Mouse (Mus musculus): Measurements from ENCODE around the gene Dll4. TPM values are rescaled to one million over a fixed set of nuclear protein-coding genes. Genes with fewer than 3 reads are reported as not detected.

The Dll4 gene
- total and polyA plus RNA-seq, 3 experiments, result 0.18 TPM; not detected in 2

GRCm38 (mm10) chr2:119364969-119365368, 39.4 kb downstream of the Dll4 start:
- no peak overlapping the region for H3K9ac ChIP-seq (ENCODE audit: control insufficient read depth, low read depth, low read length, poor library complexity, severe bottlenecking)
- H3K9me3 ChIP-seq (replicated peaks; ENCODE audit: insufficient read depth, low read length), result no peaks in the 10 kb centered on the region
- H3K79me2 ChIP-seq (ENCODE audit: control insufficient read depth, insufficient read depth, low read length, poor library complexity), result no peaks in the 10 kb centered on the region
- peaks cover 3 to 9% of the 10 kb centered on the region in 2 experiments; a peak in 3 of 4 replicates for H3K4me1 ChIP-seq (ENCODE audit: control insufficient read depth in 1 of 2, insufficient read depth in 2 of 2, low read length in 2 of 2)
- no peak overlapping the region for H3K4me3 ChIP-seq (ENCODE audit: control insufficient read depth in 1 of 2, insufficient read depth in 1 of 2, low read depth in 2 of 2, low read length in 2 of 2)
- H3K27ac ChIP-seq (ENCODE audit: control insufficient read depth, low read depth, low read length), result no peak overlapping the region
- no peaks in the 10 kb centered on the region for H3K27me3 ChIP-seq (ENCODE audit: control insufficient read depth in 1 of 2, insufficient read depth in 2 of 2, low read length in 2 of 2)
- DNase-seq (ENCODE audit: low read depth, low spot score), result no peak
- TF ChIP-seq POLR2AphosphoS5 (IDR thresholded peaks at IDR 0.05; ENCODE audit: borderline replicate concordance, low read depth, low read length) (no peak), RCOR1 (IDR thresholded peaks at IDR 0.05; ENCODE audit: low read depth, low read length) (no peak), E2F4 (IDR thresholded peaks at IDR 0.05; ENCODE audit: borderline replicate concordance, low read depth, low read length) (no peak)
- peaks cover 0 to 5% of the 10 kb centered on the region in 2 experiments; a peak in 3 of 4 replicates for H3K36me3 ChIP-seq (ENCODE audit: control insufficient read depth in 1 of 2, insufficient read depth in 2 of 2, low read length in 2 of 2)

DNA sequence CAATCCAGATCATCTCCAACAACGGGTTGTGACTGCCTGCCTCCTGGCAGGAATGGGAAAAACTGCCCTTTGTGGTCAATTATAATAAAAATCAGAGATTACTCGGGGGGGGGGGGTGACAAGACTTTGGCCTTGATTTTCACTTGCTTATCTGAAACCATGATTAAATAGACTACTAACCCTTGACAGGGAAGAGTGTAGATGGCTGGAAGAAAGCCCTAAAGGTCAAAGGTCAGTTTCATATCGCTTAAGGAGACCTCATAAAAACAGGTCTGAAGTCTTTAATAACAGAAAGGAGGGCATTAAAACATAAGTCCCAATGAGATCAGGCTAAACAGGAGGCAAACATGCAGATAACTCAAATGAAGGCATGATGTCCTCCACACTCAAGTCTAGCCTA, 41.8 kb downstream of the Dll4 start:
- Histone ChIP-seq H3K9ac (ENCODE audit: control insufficient read depth, low read depth, low read length, poor library complexity, severe bottlenecking) (no peak overlapping the region), H3K36me3 (ENCODE audit: control insufficient read depth in 1 of 2, insufficient read depth in 2 of 2, low read length in 2 of 2) (no peaks in the 10 kb centered on the region; a peak in 1 of 4 replicates), H3K9me3 (replicated peaks; ENCODE audit: insufficient read depth, low read length) (no peaks in the 10 kb centered on the region), H3K4me3 (ENCODE audit: control insufficient read depth in 1 of 2, insufficient read depth in 1 of 2, low read depth in 2 of 2, low read length in 2 of 2) (no peak overlapping the region), H3K79me2 (ENCODE audit: control insufficient read depth, insufficient read depth, low read length, poor library complexity) (no peaks in the 10 kb centered on the region), H3K4me1 (ENCODE audit: control insufficient read depth in 1 of 2, insufficient read depth in 2 of 2, low read length in 2 of 2) (no peaks in the 10 kb centered on the region; a peak in 1 of 4 replicates), H3K27ac (ENCODE audit: control insufficient read depth, low read depth, low read length) (no peak overlapping the region), H3K27me3 (ENCODE audit: control insufficient read depth in 1 of 2, insufficient read depth in 2 of 2, low read length in 2 of 2) (no peaks in the 10 kb centered on the region)
- DNase-seq (ENCODE audit: low read depth, low spot score), result no peak
- no peak for TF ChIP-seq ZC3H11A (IDR thresholded peaks at IDR 0.05; ENCODE audit: low read depth, low read length)
- TF ChIP-seq SMC3 (IDR thresholded peaks at IDR 0.05; ENCODE audit: low read depth, low read length), result no peak
- TF ChIP-seq TBP (IDR thresholded peaks at IDR 0.05; ENCODE audit: low read depth, low read length), result no peak
- no peak for TF ChIP-seq POLR2AphosphoS5 (IDR thresholded peaks at IDR 0.05; ENCODE audit: borderline replicate concordance, low read depth, low read length)
- TF ChIP-seq JUND (IDR thresholded peaks at IDR 0.05; ENCODE audit: low read depth, low read length), result no peak
- no peak for TF ChIP-seq USF1 (IDR thresholded peaks at IDR 0.05; ENCODE audit: low read depth, low read length)
- no peak for TF ChIP-seq CTCF (IDR thresholded peaks at IDR 0.05 in 2 of 3, conservative IDR thresholded peaks at IDR 0.05 in 1 of 3; ENCODE audit: control insufficient read depth in 1 of 3, insufficient read depth in 1 of 3, low read depth in 2 of 3, low read length in 3 of 3, poor library complexity in 1 of 3, severe bottlenecking in 1 of 3)
- no peak for TF ChIP-seq POLR2A (IDR thresholded peaks at IDR 0.05; ENCODE audit: control insufficient read depth in 1 of 2, insufficient read depth in 1 of 2, low read depth in 1 of 2, low read length in 2 of 2, poor library complexity in 1 of 2)
- TF ChIP-seq POLR2AphosphoS2 (IDR thresholded peaks at IDR 0.05; ENCODE audit: low read length), result no peak
- TF ChIP-seq MYC (IDR thresholded peaks at IDR 0.05; ENCODE audit: low read depth, low read length), result no peak
- TF ChIP-seq MAFK (IDR thresholded peaks at IDR 0.05; ENCODE audit: borderline replicate concordance, low read depth, low read length), result no peak
- no peak for TF ChIP-seq BHLHE40 (IDR thresholded peaks at IDR 0.05; ENCODE audit: borderline replicate concordance, low read depth, low read length)
- TF ChIP-seq TCF12 (IDR thresholded peaks at IDR 0.05; ENCODE audit: low read depth, low read length), result no peak
- TF ChIP-seq NELFE (IDR thresholded peaks at IDR 0.05; ENCODE audit: low read depth, low read length), result no peak

- Histone ChIP-seq H3K36me3 (ENCODE audit: control insufficient read depth in 1 of 2, insufficient read depth in 2 of 2, low read length in 2 of 2) (peaks cover 0 to 3% of the 10 kb centered on the region in 2 experiments; a peak in 2 of 4 replicates), H3K79me2 (ENCODE audit: control insufficient read depth, insufficient read depth, low read length, poor library complexity) (no peaks in the 10 kb centered on the region), H3K27me3 (ENCODE audit: control insufficient read depth in 1 of 2, insufficient read depth in 2 of 2, low read length in 2 of 2) (no peaks in the 10 kb centered on the region), H3K9ac (ENCODE audit: control insufficient read depth, low read depth, low read length, poor library complexity, severe bottlenecking) (no peak overlapping the region), H3K27ac (ENCODE audit: control insufficient read depth, low read depth, low read length) (no peak overlapping the region), H3K9me3 (replicated peaks; ENCODE audit: insufficient read depth, low read length) (no peaks in the 10 kb centered on the region), H3K4me1 (ENCODE audit: control insufficient read depth in 1 of 2, insufficient read depth in 2 of 2, low read length in 2 of 2) (no peaks in the 10 kb centered on the region), H3K4me3 (ENCODE audit: control insufficient read depth in 1 of 2, insufficient read depth in 1 of 2, low read depth in 2 of 2, low read length in 2 of 2) (no peak overlapping the region)
- TF ChIP-seq SIN3A (IDR thresholded peaks at IDR 0.05; ENCODE audit: low read length) (no peak), CHD2 (IDR thresholded peaks at IDR 0.05; ENCODE audit: low read length) (no peak), MAX (IDR thresholded peaks at IDR 0.05; ENCODE audit: low read length) (no peak), MXI1 (IDR thresholded peaks at IDR 0.05; ENCODE audit: low read depth, low read length) (no peak), RCOR1 (IDR thresholded peaks at IDR 0.05; ENCODE audit: low read depth, low read length) (no peak)
- DNase-seq (ENCODE audit: low read depth, low spot score), result no peak
Measured at GRCm38 (mm10) chr2:119370116-119370515, 44.5 kb downstream of the Dll4 start.

All from MEL (cell line).